Mouse (Mus musculus) layer of hippocampus, postnatal 36 days (tissue): ENCODE measurements around the gene Prss58. TPM values are rescaled to one million over a fixed set of nuclear protein-coding genes. Genes with fewer than 3 reads are reported as not detected.

Experiments
- DNase-seq, 2 experiments: peaks; one replicate each; pipeline ENCODE4 v3.0.0; 2022
- total RNA-seq, 2 experiments: library from RNA; stranded (reverse); gene quantifications; 2 replicates each; pipeline ENCODE4 v1.2.3; 2021

Gene Prss58
- not detected for total RNA-seq

DNA sequence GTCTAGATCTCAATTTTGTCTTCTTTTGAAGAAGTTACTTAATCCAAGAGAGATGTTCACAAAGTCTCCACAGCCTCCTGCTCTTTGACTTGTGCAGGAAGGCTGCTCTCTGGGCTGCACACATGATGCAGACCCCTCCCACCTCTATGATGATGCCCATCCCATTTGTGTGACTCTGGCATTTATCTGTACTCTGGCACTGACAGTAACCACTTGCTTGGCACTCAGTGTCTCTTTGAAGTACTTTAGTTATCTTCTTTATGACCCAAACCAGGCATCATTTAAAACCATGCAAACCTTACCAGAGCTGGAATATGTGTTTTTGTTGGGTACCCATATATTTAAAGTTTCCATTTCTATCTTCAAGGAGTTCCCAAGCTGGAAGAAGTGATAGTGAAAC, at the start of gene Prss58:
TSS of gene Prss58 (minus strand) at position 101 of the 400 bp plus-strand sequence.
- DNase-seq: no peak

DNA sequence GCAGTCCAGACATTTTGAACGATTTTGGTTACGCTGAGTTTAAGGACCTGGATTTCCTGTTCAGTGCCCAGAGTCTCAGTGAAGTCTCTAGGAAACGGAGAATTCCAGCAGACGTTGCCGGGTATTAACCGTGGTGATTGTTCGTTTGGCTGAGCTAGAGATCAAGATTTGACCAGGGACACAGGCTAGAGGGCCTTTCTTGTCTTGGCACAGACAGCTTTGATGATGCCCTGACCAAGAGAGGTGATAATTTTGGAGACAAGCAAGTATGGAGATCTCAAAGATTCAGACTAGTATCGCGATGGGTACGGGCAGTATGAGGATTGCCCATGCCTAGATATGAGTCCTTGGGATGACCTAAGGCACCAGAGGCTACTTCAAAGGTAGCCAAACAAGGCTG, 40.3 kb upstream of the Prss58 start, which contains the start of gene 1700074P13Rik:
TSS of gene 1700074P13Rik (minus strand) at position 101 of the 400 bp plus-strand sequence.
- no peak for DNase-seq

DNA sequence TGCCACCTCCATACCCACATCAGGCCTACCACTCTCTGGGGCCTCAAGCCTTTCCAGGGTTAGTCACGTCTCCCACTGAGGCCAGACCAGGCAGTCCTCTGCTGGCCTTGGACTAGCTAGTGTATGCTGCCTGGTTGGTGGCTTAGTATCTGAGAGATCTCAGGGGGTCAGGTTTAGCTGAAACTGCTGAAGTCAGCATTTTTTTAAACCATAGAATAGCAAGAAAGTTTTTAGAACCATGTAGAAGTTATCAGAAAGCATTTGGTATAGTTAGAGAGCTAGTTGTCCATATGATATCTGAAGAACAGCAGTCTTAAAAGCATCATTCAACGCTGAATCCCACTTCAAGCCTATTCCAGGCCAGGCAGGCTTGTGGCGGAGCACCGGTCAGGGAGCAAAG, 19.8 kb upstream of the Prss58 start:
- DNase-seq: no peak

DNA sequence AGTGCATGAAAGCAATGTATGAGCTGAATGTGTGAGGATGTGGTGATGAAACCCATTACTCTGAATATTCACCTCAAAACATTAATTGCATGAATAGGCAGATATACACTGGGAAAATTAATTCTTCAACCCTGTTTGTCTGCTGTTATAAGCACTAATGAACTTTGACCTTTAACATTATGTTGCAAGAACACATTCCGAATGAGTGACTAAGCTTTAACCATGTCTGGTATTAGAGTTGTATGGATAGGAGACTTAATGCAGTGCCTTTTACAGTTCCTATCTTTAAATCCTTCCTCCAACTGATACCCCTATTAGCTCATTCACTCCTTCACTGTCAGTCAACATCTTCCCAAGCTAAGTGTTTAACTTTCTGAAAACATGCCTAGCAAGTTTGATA, 5.5 kb downstream of the Prss58 start:
- DNase-seq: no peak

DNA sequence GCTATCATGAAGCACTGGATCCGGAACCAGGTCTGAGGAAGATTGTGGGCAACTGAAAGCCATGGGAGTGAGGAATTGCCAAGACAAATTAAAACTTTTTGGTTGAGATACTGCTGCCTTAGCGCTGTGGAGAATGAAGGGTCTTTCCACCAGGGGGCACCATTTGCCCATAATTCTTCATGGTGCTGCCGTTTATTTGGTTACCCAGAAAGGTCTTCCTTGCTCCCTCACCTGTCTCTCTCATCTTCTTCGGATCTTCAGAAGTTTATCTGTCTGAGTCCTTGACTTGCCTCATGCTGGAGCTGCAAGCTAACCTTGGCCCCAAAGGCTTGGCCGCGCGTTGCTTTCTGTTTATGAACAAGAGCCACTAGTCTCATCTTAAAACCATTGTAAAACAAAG, 6.6 kb downstream of the Prss58 start:
- no peak for DNase-seq

DNA sequence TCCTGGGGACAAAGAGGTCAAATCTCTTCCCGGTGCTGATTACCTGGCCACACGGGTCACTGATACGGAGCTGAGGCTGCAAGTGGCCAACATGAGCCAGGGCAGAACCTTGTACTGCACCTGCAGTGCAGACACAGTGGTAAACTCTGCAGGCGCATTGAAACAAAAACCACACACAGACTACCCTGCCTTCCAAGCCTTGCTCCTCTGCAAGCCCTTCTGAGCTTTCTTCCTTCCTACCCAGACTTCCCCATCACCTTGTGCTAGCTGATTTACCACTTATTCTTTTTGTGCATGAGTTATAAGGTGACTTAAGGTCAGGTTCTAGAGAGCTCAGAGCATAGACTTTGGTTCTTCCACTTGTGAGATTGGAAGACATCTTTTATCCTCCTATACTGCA, 8.4 kb downstream of the Prss58 start:
- no peak for DNase-seq

DNA sequence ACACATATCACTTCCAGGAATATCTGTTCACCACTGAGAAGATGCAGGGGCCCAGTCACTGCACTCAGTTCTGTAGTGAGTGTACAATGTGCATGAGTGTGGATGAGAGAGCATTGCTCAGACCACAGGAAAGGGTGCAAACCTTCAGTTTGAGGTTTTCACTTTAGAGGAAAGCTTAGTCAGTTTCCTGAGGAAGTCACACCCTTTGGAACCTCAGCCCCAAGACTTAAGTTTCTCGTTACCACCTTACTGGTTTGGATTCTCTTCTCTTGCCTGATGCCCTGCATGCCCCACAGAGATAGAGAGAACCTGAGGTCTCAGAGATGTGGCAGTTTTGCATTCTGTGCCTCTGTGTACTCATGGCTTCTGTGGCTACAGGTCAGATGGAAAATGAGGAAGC, 9.2 kb downstream of the Prss58 start:
- no peak for DNase-seq

DNA sequence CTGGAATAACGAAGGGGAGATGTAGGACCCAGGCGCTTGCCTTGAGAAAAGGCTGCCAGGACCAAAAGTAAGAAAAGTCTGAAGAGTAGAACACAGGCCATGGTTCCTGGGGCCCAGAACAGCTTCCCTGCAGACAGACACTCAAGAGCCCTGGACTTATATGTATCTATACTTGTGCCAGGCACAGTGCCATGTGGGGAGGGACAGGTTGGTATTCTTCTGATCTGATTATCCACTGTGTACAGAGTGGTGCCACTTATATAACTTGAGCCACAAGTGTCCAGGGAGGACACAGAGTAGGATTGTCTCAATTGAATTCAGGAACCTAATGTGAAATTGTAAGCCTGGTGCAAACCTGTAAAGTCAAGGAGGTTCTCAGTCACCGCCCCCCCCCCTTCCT, 12.8 kb downstream of the Prss58 start, which contains the start of gene Moxd2:
TSS of gene Moxd2 (minus strand) at position 101 of the 400 bp plus-strand sequence.
- no peak for DNase-seq

DNA sequence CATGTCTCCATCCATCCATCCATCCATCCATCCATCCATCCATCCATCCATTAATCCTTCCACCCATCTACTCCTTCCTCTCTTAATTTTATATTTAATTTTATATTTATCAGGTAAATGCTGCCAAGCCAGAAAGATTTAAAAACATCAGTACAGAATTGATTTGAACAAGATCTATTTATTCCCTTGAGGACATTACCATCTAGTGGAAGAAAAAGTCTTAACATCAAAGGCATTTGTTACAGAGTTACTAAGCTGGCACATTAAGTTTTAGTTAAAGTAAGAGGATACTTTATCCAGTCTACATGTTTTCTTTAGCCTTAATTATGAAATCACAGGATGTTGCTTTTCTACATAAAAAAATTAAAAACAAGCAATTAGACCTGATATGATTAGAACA, 54.9 kb downstream of the Prss58 start:
- DNase-seq: no peak

Other genes starting within 250 kb of the Prss58 start
- not detected for gene Moxd2, start 12.9 kb downstream of the Prss58 start, total RNA-seq
- gene 1700074P13Rik, start 40.2 kb upstream of the Prss58 start, total RNA-seq: not detected
- not detected for gene Gm4744, start 51.5 kb upstream of the Prss58 start, total RNA-seq
- gene 1810009J06Rik, start 64.4 kb upstream of the Prss58 start, total RNA-seq: not detected
- gene Gm2663, start 99.1 kb upstream of the Prss58 start, total RNA-seq: not detected
- gene 2210010C04Rik, start 135.1 kb upstream of the Prss58 start, total RNA-seq: not detected